Mouse (Mus musculus) brain, embryonic 14.5 days (tissue): ENCODE data around the gene Fam205a1.

Source experiments
- CTCF ChIP-seq: fragments of 200-500 bp; IDR thresholded peaks from 2 replicates; pipeline ENCODE4 v1.5.1; 2012; ENCODE audit warnings: inconsistent platforms, mild to moderate bottlenecking, moderate library complexity, borderline replicate concordance; ENCODE audit not compliant: insufficient read depth, insufficient read length; ENCODE audit errors: extremely low read depth
- POLR2A ChIP-seq: fragments of 200-500 bp; IDR thresholded peaks from 2 replicates; pipeline ENCODE4 v1.6.1; 2012; ENCODE audit warnings: mild to moderate bottlenecking, inconsistent platforms, borderline replicate concordance; ENCODE audit not compliant: poor library complexity, insufficient read depth, insufficient read length, severe bottlenecking; ENCODE audit errors: extremely low read depth

DNA sequence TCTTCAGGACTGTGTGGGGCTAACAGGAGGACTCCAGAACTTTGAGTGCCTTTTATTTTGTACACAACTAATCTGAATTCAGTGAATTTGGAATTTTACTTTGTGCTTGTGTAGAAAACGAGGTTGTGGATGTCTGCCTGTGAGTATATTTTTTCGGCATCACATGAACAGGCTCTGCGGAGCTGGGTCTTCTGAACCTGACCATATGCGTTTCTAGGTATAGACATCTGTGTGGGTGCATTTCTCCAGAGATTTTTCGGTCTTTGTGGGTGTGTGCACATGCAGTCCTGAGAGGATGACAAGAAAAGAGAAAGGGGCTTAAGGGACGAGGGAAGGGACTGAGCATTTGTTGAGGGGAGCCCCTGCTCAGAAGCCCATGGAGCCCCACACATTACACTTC is 33.2 kb upstream of the Fam205a1 start:
- no peak for TF ChIP-seq CTCF
- no peak for TF ChIP-seq POLR2A
